Mouse (Mus musculus): ENCODE results near the gene Reep3. TPM values are rescaled to one million over a fixed set of nuclear protein-coding genes. Genes with fewer than 3 reads are reported as not detected.

The Reep3 gene
- total RNA-seq, 2 experiments from 2014 or later: 24.9 to 25.1 TPM

DNA sequence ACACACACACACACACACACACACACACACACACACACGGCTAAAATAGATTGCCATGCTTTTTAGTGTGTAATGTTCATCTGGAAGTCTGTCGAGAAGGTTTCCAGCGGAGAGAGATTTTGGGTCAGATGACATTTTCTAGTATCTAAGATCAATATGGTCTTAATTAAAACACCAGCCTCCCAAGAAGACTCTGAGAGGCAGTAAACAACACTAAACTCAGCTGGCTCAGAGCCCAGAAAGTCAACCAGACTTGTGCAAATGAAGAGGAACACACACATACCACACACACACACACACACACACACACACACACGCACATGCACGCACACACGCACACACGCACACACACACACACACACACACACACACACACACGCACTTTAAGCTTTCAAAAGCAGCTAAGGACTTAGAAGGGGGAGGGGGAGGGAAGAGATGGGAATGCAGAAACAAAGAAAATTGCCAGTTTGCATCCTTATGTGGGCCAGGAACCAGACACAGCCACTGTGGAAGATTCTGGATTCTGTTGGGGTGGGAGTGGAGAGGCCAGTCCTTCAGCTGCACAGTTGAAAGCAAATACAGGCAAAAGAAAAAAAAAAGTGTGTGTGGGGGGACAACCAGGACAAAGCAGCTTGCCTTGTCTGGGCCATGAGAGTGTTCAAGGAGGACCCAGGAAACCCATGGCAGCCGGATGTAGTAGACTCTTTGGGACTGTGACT lies 130.2 kb downstream of the Reep3 start:
- DNase-seq (ENCODE audit: extremely low spot score in 1 of 2, low spot score in 2 of 2): peak; percentile 24 to 69
- intact Hi-C loops (cut with DNase I): no loop called here

DNA sequence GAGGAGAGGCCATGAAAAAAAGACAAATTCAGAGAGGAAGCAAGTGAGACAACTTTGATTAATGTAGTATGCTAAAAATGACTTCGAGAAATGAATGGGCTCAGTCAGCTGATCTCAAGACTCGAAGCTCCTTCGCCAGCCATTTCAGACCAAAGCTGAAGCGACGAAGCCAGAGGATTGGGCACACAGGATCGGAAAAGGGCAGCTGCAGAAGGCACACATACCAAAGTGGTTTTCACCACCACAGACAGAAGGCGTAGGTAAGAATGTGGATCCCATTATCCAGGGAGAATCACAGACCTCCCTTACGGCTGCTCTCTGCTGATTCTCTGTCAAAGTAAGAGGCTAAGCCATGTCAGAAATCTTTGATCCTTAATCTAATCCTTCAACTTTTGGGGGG lies 136.6 kb downstream of the Reep3 start:
- intact Hi-C loops (cut with DNase I): no loop called here
- DNase-seq (ENCODE audit: extremely low spot score in 1 of 2, low spot score in 2 of 2): no peak

Other genes starting within 250 kb of the Reep3 start
- 10 to 100 TPM; 93.9 to 94.3 TPM for gene Jmjd1c, start 820 bp downstream of the Reep3 start, total RNA-seq (2021)
- gene Nrbf2, start 188.4 kb upstream of the Reep3 start, total RNA-seq (2021): 10 to 100 TPM; 13.9 to 15.8 TPM

All from left cerebral cortex, postnatal 10 days (tissue).